Mouse (Mus musculus) mouse embryonic stem cell (cell line): Measurements from ENCODE around the gene Prr7.

Experiments
- in situ Hi-C, 2 experiments: fragments of 300-500 bp; cut with MboI; formaldehyde crosslinking; loops; 1 replicate in 1 of 2; 3 replicates in 1 of 2; pipeline ENCODE4 v1.14.3; 2019 to 2020; ENCODE audit warnings: low sequenced_read_pairs in 2 of 2, low pct_unique_long_range_greater_than_20kb in 1 of 2, mixed read lengths in 1 of 2; ENCODE audit not compliant: unreplicated experiment in 1 of 2

The Prr7 gene

GRCm38 (mm10) chr13:55487578-55488498 is 23.8 kb downstream of the Prr7 start, which contains the start of gene Dbn1:
Dbn1 (minus strand) TSS chr13:55488111.
- in situ Hi-C loops = no loop called here

- in situ Hi-C loops = no loop called here
These were observed 30.2 kb downstream of the Prr7 start for GRCm38 (mm10) chr13:55494257-55494656.

DNA sequence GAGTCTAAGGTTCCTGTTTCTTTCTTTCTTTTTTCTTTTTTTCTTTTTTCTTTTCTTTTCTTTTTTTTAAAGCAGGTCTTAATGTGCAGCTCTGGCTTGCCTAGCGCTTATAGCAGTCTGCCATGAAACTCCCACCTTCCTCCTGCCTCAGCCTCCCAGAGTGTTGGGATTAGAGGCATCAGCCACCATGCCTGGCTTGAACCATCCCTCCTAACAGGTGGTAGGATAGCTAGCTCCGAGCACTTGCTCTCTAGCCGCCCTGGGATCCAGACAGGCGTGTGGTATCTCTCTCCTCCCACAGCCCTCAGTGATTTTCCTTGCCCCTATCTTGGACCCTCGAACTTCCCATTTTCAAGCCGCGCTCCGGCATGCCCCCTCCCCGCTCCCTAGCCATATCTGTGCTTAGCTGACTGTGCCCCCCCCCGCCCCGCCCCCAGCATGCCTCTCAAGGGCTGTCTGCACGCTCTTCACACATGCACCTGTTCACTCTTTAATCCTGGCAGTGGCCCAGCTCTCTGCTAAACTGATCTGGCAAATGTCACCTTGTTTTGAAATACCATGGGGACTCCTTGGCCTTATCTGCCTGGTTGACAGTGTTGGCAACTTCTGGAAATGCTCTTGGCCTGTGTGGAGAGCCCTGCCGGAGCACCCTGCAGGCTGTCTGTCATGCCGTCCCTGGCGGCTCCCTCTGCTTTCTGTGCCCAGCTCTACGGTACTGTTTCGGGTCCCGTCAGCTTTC is 31.0 kb downstream of the Prr7 start:
- in situ Hi-C loops = no loop called here

GRCm38 (mm10) chr13:55495702-55496101 is 31.6 kb downstream of the Prr7 start:
- in situ Hi-C loops = no loop called here

DNA sequence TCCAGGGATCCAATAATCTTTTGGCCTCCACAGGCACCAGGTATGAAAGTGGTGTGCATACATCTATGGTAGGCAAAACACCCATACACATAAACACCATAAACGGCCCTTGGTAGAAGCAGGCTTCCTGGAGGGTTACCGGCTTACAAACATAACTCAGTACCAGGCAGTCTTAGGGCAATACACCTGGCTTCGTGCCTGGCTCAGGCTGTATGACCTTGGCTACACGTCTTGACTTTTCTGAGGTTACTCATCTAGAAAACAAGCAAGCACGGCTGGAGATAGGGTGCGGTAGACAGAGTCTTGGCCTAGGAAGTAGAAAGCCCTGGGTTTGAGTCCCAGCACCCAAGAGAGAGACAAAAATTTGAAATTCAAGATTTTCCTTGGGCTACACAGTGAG is 32.6 kb downstream of the Prr7 start:
- in situ Hi-C loops = no loop called here

DNA sequence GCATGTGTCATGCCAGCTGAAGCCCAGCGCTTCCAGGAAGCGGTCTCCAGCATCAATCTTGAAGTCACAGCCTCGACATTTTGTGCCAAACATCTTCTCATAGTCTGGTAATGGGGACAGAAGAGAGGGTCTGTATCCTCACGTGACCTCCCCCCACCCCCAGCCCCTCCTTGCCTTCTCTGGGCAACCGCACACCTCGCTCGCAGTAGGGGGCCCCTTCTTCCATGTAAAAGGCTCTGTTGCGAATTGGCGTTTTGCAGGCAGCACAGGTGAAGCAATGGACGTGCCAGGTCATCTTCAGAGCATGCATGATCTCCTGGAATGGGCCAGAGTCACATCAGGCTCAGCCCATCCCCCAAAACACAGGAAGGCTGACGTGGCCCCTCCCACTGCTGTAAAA is 34.8 kb downstream of the Prr7 start:
- in situ Hi-C loops = no loop called here

GRCm38 (mm10) chr13:55500575-55500974 is 36.5 kb downstream of the Prr7 start:
- in situ Hi-C loops = no loop called here

DNA sequence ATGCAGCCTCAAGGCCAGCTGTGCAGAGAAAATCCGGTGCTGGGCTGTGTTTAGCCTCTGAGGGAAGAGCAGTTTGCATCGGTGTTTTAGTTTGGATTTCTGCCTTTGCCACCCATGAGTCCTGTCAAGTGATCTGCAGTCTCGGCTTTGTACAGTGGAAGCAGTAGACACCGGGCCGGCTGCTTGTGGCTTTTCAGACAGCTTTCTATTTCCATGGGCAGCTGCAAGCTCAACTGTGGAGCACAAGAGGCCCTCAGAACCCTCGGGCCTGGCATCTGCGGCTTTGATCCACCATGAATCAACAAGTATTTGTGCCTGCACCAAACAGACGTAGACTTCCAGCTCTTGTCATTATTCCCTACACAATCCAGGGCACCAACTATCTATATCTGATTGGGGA is 38.3 kb downstream of the Prr7 start:
- in situ Hi-C loops = no loop called here

DNA sequence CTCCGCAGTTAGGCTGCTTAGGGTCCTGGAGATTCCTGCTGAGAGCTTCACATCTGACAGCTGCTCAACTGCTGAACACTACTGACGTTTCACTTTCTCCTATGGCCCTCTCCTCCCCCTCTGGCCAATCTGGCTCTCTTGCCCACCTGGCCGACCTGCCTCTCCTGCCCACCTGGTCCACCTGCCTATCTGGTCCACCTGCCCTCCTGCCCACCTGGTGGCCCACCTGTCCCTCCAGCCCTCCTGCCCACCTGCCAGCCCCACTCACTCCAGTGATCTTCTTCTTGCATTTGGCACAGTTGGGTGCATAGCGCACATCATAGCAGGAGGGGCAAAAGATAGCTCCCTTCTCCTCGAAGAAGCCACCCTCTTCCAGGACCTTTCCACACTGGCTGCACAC is 40.3 kb downstream of the Prr7 start:
- in situ Hi-C loops = no loop called here

- in situ Hi-C loops = no loop called here
These were observed 41.7 kb downstream of the Prr7 start for GRCm38 (mm10) chr13:55505810-55506209.

GRCm38 (mm10) chr13:55506697-55507096 is 42.6 kb downstream of the Prr7 start:
- in situ Hi-C loops = no loop called here

DNA sequence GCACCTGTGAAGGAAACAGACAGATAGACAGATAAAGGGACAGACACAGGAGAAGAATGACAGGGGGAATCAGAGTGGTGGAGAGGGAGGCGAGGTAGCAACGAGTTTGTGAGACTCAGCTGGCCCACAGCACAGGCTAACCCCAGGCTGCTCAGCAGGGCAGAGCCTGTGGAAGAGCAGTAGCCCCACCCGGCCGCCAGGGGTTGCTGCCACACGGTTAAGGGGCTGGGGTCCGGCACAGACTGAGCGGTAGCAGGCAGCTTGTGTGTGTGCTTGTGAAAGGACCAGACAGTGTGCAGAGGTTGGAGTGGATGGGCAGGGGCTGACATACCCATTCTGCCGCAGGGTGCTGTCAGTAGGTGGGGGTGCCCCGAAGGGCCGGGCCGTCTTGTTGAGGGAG is 43.8 kb downstream of the Prr7 start:
- in situ Hi-C loops = no loop called here

DNA sequence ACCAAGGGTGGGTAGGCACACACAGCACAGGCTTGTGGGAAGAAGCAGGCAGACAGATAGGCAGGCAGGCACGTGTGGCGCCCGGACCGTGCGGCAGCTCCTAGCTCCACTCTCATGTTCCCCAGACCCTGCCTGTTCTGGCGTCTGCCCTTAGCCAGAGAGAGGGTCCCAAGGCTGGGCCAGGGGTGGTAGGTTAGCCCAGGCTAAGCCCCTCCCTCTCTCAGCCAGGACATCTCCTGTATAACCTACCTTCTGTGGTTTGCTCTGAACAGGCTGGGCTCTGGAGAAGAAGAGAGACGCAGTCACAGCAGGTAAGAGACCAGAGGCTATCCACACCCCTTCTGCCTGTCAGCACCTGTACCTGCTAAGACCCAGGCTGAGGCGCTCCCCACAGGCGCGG is 44.5 kb downstream of the Prr7 start:
- in situ Hi-C loops = no loop called here

DNA sequence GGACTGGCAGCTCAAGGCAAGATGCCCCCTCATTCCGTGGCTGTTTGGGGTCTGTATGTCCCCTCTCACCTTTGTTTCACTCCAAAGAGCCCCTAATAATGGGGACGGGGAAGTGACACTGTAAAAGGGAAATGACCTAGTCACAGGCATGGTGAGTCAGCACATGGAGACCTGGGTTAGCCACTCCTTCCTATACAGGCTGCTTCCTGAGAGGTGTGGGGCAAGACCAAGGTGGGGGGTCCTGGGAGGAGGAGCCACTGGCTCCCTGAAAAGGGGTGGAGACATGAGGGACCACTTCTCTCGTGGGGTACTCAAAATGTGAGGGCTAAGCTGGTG is 46.2 kb downstream of the Prr7 start:
- in situ Hi-C loops = no loop called here

- in situ Hi-C loops = no loop called here
These were observed 46.8 kb downstream of the Prr7 start for GRCm38 (mm10) chr13:55510668-55511491.

- in situ Hi-C loops = no loop called here
These were observed 47.4 kb downstream of the Prr7 start for GRCm38 (mm10) chr13:55511492-55511861.

- in situ Hi-C loops = no loop called here
These were observed 48.4 kb downstream of the Prr7 start for GRCm38 (mm10) chr13:55512379-55513031.

DNA sequence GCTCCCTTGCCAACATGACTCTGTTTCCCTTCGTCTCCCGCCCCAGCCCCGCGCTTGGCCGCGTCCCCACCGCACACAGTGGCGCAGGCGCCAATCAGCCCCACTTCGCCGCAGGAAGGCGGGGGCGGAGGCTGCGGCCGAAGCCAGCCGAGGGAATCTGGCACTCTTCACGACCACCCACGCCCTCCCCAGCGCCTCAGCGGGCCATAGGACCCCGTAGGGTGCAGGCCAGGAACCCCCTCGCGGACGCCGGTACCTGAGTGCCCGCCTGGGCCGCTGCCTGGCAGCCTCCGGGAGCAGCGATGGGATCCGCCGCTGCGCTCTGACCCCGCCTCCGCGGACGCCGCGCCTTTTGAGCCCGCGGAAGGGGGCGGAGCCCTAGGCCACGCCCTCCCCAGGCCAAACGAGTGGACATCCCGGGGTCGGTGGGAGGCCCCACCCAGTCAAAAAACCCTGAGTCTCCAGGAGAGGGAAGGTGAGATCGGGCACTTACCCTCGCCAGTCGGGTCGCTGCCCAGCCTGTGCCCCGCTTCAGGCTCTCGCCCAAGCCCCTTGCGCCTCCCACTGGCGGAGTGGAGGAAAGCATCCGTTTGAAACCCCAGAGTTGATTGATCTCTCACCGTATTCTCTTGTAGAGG is 49.2 kb downstream of the Prr7 start, which contains the start of gene Pdlim7:
TSS of gene Pdlim7 (minus strand) at position 566 of the 638 bp plus-strand sequence.
- in situ Hi-C loops = no loop called here
